Mouse (Mus musculus): ENCODE results near the gene Hoxc8. TPM values are rescaled to one million over a fixed set of nuclear protein-coding genes. Genes with fewer than 3 reads are reported as not detected.

The Hoxc8 gene
- polyA plus RNA-seq, 1 experiment from 2014 or later, result not detected

DNA sequence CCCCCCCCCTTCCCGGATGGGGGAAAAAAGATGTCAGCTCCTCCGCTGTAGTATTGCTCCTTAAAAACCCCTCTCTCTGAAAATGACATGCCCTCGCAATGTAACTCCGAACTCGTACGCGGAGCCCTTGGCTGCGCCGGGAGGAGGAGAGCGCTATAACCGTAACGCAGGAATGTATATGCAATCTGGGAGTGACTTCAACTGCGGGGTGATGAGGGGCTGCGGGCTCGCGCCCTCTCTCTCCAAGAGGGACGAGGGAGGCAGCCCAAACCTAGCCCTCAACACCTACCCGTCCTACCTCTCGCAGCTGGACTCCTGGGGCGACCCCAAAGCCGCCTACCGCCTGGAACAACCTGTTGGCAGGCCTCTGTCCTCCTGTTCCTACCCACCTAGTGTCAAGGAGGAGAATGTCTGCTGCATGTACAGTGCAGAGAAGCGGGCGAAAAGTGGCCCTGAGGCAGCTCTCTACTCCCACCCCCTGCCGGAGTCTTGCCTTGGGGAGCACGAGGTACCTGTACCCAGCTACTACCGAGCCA, 23.6 kb upstream of the Hoxc8 start, which contains the start of gene Hoxc10:
TSS of gene Hoxc10 (plus strand) at position 21 of the 536 bp plus-strand sequence.
- no peak within 1 kb of the TSS for H3K27ac ChIP-seq (replicated peaks)
- H3K4me1 ChIP-seq, result peaks cover 8% of the 10 kb centered on the region; the same call in 1 of the 2 replicates
- 3% methylated on average over 27 of the region's 27 CpGs for WGBS
- ATAC-seq (ENCODE audit: insufficient number of reproducible peaks, low FRiP score, low TSS enrichment, low read depth), result no peak; the same call in 1 of the 2 replicates
- H3K4me2 ChIP-seq (replicated peaks), result peak within 1 kb of the TSS; percentile 32
- no peaks in the 10 kb centered on the region for H3K36me3 ChIP-seq
- peak within 1 kb of the TSS; percentile 21 for H3K4me3 ChIP-seq (replicated peaks)
- no peak within 1 kb of the TSS for H3K9ac ChIP-seq
- H3K9me3 ChIP-seq (replicated peaks), result no peaks in the 10 kb centered on the region
- peaks cover 97% of the 10 kb centered on the region for H3K27me3 ChIP-seq

DNA sequence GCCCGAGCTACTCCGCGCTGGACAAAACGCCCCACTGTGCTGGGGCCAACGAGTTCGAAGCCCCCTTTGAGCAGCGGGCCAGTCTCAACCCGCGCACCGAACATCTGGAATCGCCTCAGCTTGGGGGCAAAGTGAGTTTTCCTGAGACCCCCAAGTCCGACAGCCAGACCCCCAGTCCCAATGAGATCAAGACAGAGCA, 23.2 kb upstream of the Hoxc8 start, which contains the start of gene Hoxc5:
TSS of gene Hoxc5 (plus strand) at position 132 of the 199 bp plus-strand sequence.
- Histone ChIP-seq H3K4me3 (replicated peaks) (peak within 1 kb of the TSS; percentile 21), H3K4me2 (replicated peaks) (peak within 1 kb of the TSS; percentile 32), H3K9ac (no peak within 1 kb of the TSS), H3K4me1 (peaks cover 8% of the 10 kb centered on the region; the same call in 1 of the 2 replicates), H3K9me3 (replicated peaks) (no peaks in the 10 kb centered on the region), H3K27me3 (peaks cover 99% of the 10 kb centered on the region), H3K36me3 (no peaks in the 10 kb centered on the region), H3K27ac (replicated peaks) (no peak within 1 kb of the TSS)
- ATAC-seq (ENCODE audit: insufficient number of reproducible peaks, low FRiP score, low TSS enrichment, low read depth), result no peak
- 5% methylated on average over 12 of the region's 12 CpGs for WGBS

- no peak overlapping the region for H3K4me3 ChIP-seq (replicated peaks)
These were observed 22.7 kb upstream of the Hoxc8 start for GRCm38 (mm10) chr15:102967511-102968397.

GRCm38 (mm10) chr15:102969296-102969695, 21.1 kb upstream of the Hoxc8 start:
- WGBS, result 37% methylated on average over 1 of the region's 1 CpGs
- H3K9ac ChIP-seq, result no peak overlapping the region
- H3K4me1 ChIP-seq, result peaks cover 8% of the 10 kb centered on the region; the same call in 1 of the 2 replicates
- no peak for ATAC-seq (ENCODE audit: insufficient number of reproducible peaks, low FRiP score, low TSS enrichment, low read depth)
- no peak overlapping the region for H3K4me2 ChIP-seq (replicated peaks)
- H3K27me3 ChIP-seq, result peaks cover 99% of the 10 kb centered on the region
- H3K27ac ChIP-seq (replicated peaks), result no peak overlapping the region
- H3K4me3 ChIP-seq (replicated peaks), result no peak overlapping the region
- no peaks in the 10 kb centered on the region for H3K9me3 ChIP-seq (replicated peaks)
- no peaks in the 10 kb centered on the region for H3K36me3 ChIP-seq

More at GRCm38 (mm10) chr15:102967511-102968397, 22.7 kb upstream of the Hoxc8 start:
- Histone ChIP-seq H3K9ac (no peak overlapping the region), H3K4me2 (replicated peaks) (no peak overlapping the region), H3K4me1 (peaks cover 8% of the 10 kb centered on the region; the same call in 1 of the 2 replicates), H3K27ac (replicated peaks) (no peak overlapping the region), H3K27me3 (peaks cover 99% of the 10 kb centered on the region), H3K9me3 (replicated peaks) (no peaks in the 10 kb centered on the region), H3K36me3 (no peaks in the 10 kb centered on the region)
- 2% methylated on average over 34 of the region's 34 CpGs for WGBS
- ATAC-seq (ENCODE audit: insufficient number of reproducible peaks, low FRiP score, low TSS enrichment, low read depth), result no peak

DNA sequence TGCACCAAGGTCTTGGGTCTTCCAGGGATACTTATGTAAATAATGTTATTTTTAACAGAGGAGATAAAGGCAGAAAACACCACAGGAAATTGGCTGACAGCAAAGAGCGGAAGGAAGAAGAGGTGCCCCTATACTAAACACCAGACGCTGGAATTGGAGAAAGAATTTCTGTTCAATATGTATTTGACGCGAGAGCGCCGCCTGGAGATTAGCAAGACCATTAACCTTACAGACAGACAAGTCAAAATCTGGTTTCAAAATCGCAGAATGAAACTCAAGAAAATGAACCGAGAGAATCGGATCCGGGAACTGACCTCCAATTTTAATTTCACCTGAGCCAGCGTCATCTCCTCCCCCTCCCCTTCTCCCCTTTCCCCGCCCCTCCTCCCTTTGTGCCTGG, 19.7 kb upstream of the Hoxc8 start:
- Histone ChIP-seq H3K27me3 (peaks cover 99% of the 10 kb centered on the region), H3K36me3 (no peaks in the 10 kb centered on the region), H3K4me1 (peaks cover 8% of the 10 kb centered on the region; the same call in 1 of the 2 replicates), H3K9me3 (replicated peaks) (no peaks in the 10 kb centered on the region), H3K27ac (replicated peaks) (no peak overlapping the region), H3K4me2 (replicated peaks) (no peak overlapping the region), H3K4me3 (replicated peaks) (no peak overlapping the region), H3K9ac (no peak overlapping the region)
- ATAC-seq (ENCODE audit: insufficient number of reproducible peaks, low FRiP score, low TSS enrichment, low read depth), result no peak
- 1% methylated on average over 12 of the region's 12 CpGs for WGBS

DNA sequence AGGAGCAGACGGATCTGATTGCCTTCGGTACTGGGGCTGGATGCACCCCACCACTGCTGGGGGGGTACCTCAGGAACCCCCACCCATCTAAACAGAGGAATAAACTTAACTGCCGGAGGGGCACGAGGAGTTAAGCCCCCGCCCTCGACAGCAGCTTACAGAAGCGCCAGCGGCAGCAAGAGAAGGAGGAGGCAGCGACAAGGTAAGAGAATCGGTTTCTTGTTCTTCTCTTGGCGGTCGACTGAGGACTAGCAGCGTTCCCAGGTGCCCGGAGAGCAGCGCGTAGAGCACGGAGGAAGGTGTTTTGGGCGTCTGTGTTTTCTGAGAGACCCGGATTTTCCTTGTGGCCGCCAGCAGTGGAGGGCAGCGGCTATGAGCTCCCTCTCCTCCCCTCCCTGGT, 18.2 kb upstream of the Hoxc8 start:
- Histone ChIP-seq H3K4me1 (peaks cover 7% of the 10 kb centered on the region; the same call in 1 of the 2 replicates), H3K27me3 (peaks cover 99% of the 10 kb centered on the region), H3K9ac (no peak overlapping the region), H3K36me3 (no peaks in the 10 kb centered on the region), H3K27ac (replicated peaks) (no peak overlapping the region), H3K9me3 (replicated peaks) (no peaks in the 10 kb centered on the region), H3K4me3 (replicated peaks) (no peak overlapping the region), H3K4me2 (replicated peaks) (no peak overlapping the region)
- ATAC-seq (ENCODE audit: insufficient number of reproducible peaks, low FRiP score, low TSS enrichment, low read depth), result no peak
- 2% methylated on average over 21 of the region's 21 CpGs for WGBS

DNA sequence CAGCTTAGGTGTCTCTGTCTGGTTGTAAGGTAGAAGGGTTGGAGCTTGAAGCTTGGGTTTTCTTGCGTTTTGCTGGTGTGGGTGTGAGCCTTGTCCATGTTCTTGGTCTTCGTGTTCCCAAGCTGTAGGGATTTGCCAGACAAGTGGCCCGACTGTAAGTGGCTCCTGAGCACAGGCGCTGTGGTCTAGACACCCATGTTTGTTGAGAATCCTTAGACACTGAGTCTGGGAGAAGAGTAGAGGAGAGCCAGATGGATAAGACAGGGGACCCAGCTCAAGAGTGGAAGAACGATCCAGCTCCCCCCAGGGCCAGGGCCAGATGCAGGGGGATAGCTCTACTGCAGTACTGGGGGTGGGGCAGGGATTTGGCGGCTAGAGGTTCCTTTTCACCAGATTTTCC, 17.7 kb upstream of the Hoxc8 start:
- H3K9me3 ChIP-seq (replicated peaks), result no peaks in the 10 kb centered on the region
- no peak for ATAC-seq (ENCODE audit: insufficient number of reproducible peaks, low FRiP score, low TSS enrichment, low read depth)
- WGBS, result 6% methylated on average over 6 of the region's 6 CpGs
- H3K36me3 ChIP-seq, result no peaks in the 10 kb centered on the region
- peaks cover 10% of the 10 kb centered on the region; the same call in 1 of the 2 replicates for H3K4me1 ChIP-seq
- H3K4me3 ChIP-seq (replicated peaks), result no peak overlapping the region
- no peak overlapping the region for H3K27ac ChIP-seq (replicated peaks)
- H3K9ac ChIP-seq, result no peak overlapping the region
- H3K4me2 ChIP-seq (replicated peaks), result no peak overlapping the region
- peaks cover 99% of the 10 kb centered on the region for H3K27me3 ChIP-seq

DNA sequence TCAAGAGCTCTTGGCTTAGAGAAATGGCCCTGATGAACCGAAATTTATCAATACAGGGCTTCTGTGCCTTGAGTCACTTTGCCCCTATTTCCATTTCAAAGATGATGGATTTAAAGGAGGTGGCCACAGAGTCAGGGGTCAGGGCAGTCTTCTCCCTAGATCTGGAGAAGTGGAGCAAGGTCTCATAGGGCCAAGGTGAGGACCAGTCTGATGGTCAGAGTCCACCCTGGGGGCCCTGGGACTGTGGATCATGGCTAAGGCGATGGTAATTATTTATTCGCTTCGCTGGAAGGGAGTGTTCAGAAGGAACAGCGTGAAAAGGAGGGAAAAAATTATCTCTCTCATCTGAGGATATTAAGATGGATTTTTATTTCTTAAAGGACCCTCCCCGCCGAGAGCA, 15.4 kb upstream of the Hoxc8 start:
- H3K9ac ChIP-seq, result no peak overlapping the region

GRCm38 (mm10) chr15:102975688-102976111, 14.7 kb upstream of the Hoxc8 start:
- H3K27me3 ChIP-seq, result peaks cover 100% of the 10 kb centered on the region
- H3K4me3 ChIP-seq (replicated peaks), result no peak overlapping the region
- H3K27ac ChIP-seq (replicated peaks), result no peak overlapping the region
- 2% methylated on average over 21 of the region's 21 CpGs for WGBS
- no peaks in the 10 kb centered on the region for H3K9me3 ChIP-seq (replicated peaks)
- no peak overlapping the region for H3K4me2 ChIP-seq (replicated peaks)
- no peak; the same call in 1 of the 2 replicates for ATAC-seq (ENCODE audit: insufficient number of reproducible peaks, low FRiP score, low TSS enrichment, low read depth)
- H3K36me3 ChIP-seq, result no peaks in the 10 kb centered on the region
- H3K9ac ChIP-seq, result no peak overlapping the region
- peaks cover 10% of the 10 kb centered on the region; the same call in 1 of the 2 replicates for H3K4me1 ChIP-seq

More for the DNA sequence above, 15.4 kb upstream of the Hoxc8 start:
- Histone ChIP-seq H3K4me2 (replicated peaks) (no peak overlapping the region), H3K9me3 (replicated peaks) (no peaks in the 10 kb centered on the region), H3K27ac (replicated peaks) (no peak overlapping the region), H3K27me3 (peaks cover 100% of the 10 kb centered on the region), H3K4me3 (replicated peaks) (no peak overlapping the region), H3K4me1 (peaks cover 10% of the 10 kb centered on the region; the same call in 1 of the 2 replicates), H3K36me3 (no peaks in the 10 kb centered on the region)
- ATAC-seq (ENCODE audit: insufficient number of reproducible peaks, low FRiP score, low TSS enrichment, low read depth), result no peak
- WGBS, result 6% methylated on average over 7 of the region's 7 CpGs

DNA sequence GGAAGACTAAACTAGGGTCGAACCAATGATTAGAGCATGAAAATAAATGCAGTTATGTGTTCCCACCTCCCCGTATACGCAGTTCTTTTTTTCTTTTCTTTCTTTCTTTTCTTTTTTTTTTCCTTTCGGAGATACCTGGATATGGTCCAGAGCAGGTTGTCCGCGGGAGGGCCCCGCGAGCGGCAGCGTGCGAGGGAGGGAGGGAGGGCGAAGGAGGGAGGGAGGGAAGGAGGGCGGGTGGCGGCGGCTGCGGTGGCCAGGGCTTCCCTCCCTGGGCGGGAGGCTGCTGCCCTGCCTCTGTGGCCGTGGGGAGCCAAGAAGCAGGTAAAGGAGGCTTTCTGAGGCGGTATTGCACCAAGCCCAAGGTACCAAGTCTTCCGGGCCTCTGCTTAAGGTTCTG, 14.2 kb upstream of the Hoxc8 start, which contains the start of gene Hoxc9:
TSS of gene Hoxc9 (plus strand) at position 269 of the 400 bp plus-strand sequence.
- H3K4me2 ChIP-seq (replicated peaks), result peak within 1 kb of the TSS; percentile 12
- H3K9ac ChIP-seq, result no peak within 1 kb of the TSS
- 4% methylated on average over 19 of the region's 20 CpGs for WGBS
- H3K27ac ChIP-seq (replicated peaks), result no peak within 1 kb of the TSS
- H3K27me3 ChIP-seq, result peaks cover 100% of the 10 kb centered on the region
- H3K9me3 ChIP-seq (replicated peaks), result no peaks in the 10 kb centered on the region
- H3K4me3 ChIP-seq (replicated peaks), result peak within 1 kb of the TSS; percentile 19
- ATAC-seq (ENCODE audit: insufficient number of reproducible peaks, low FRiP score, low TSS enrichment, low read depth), result no peak
- no peaks in the 10 kb centered on the region for H3K36me3 ChIP-seq
- H3K4me1 ChIP-seq, result peaks cover 10% of the 10 kb centered on the region; the same call in 1 of the 2 replicates

DNA sequence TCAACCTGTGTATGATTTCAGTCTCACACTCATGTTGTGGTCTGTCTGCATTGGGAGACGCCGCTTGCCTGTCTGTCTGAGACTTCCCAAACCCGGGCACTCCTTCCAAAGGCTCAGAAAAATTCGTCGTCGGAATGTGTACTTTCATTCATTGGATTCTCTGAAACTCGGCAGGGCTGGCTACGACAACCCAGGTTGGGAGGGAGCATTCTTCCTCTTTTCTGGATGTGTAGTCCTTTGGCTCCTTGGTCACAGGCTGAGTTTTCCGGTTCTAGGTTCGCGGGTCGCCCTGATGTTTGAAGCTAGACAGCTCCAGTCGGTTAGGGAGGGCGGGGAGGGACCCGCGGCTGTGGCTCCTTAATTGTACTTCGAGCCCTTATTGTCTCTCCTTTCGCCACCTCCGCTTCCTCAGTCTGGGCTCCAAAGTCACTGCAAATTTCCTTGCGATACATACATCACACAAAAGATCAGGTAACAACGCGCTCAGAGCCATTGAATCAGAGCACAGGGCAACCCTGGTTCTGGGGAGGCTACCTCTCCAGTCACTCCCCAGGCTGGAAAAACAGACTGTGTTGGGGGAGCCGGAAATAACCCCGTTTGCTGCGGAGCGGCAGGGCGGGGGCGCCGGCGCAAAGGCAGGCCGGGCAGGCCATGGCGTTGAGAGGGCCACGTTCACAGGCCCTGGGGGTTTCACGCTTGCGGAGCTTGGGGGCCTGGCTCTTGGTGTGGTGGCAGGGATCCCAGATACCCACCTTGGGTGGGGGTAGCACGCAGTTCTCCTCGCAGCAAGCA, 13.6 kb upstream of the Hoxc8 start:
- H3K9ac ChIP-seq, result no peak overlapping the region
- peaks cover 16% of the 10 kb centered on the region for H3K4me1 ChIP-seq
- 1% methylated on average over 37 of the region's 37 CpGs for WGBS
- H3K27ac ChIP-seq (replicated peaks), result no peak overlapping the region
- peak overlapping the region; percentile 12 for H3K4me2 ChIP-seq (replicated peaks)
- ATAC-seq (ENCODE audit: insufficient number of reproducible peaks, low FRiP score, low TSS enrichment, low read depth), result no peak
- H3K36me3 ChIP-seq, result no peaks in the 10 kb centered on the region
- no peaks in the 10 kb centered on the region for H3K9me3 ChIP-seq (replicated peaks)
- H3K27me3 ChIP-seq, result peaks cover 100% of the 10 kb centered on the region
- H3K4me3 ChIP-seq (replicated peaks), result peak overlapping the region; percentile 19

Measured in embryonic facial prominence, embryonic 15.5 days (tissue).